Mouse (Mus musculus): ENCODE measurements around the gene Agpat2. TPM values are rescaled to one million over a fixed set of nuclear protein-coding genes. Genes with fewer than 3 reads are reported as not detected.

The Agpat2 gene
- polyA plus RNA-seq, 1 experiment from 2014 or later: 28.7 TPM

DNA sequence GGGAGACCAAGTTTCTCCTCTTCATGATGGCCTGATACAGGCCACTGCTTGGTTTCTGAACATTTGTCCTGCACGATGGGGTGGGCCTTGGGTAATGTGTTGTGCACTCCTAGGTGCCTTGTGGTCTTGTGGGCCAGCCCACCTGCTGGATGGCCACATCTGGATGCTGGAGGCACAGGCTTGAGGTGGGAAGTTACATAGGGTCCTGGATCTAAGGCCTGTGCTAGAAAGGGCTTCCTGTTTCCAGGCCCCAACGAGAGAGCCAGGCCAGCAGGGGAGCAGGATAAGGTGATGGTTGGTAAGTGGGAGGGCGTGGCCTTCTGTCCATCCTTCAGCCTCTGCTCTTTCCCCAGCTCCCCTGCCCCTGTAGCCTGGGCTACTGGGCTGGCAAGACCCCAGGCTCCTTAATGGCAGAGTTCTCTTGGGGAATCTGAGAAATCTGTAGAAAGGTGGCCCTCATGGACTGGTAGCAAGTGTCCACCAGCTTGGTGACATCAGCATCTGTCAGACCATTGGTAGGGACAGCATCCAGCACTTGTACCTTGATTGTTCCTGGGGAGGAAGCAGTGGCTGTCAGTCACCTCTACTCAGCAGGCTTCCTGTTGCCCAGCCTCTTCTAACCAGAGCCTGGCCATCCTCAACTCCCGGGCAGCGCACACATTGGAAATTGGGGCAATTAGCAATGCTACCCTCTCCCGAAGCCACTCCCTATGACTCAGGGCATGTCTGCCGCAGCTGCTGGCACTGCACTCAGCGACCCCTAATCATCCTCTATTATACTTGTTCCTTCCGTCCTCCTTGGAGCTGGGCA lies 10.8 kb downstream of the Agpat2 start:
- peaks cover 62% of the 10 kb centered on the region for H3K36me3 ChIP-seq
- H3K9ac ChIP-seq: no peak overlapping the region
- H3K27me3 ChIP-seq (replicated peaks): no peaks in the 10 kb centered on the region
- no peak overlapping the region for H3K4me2 ChIP-seq
- no peak for ATAC-seq
- peaks cover 19% of the 10 kb centered on the region for H3K4me1 ChIP-seq
- 57% methylated on average over 9 of the region's 9 CpGs for WGBS (ENCODE audit: insufficient replicate concordance)
- no peak overlapping the region for H3K4me3 ChIP-seq
- no peaks in the 10 kb centered on the region for H3K9me3 ChIP-seq (replicated peaks)
- no peak overlapping the region for H3K27ac ChIP-seq

DNA sequence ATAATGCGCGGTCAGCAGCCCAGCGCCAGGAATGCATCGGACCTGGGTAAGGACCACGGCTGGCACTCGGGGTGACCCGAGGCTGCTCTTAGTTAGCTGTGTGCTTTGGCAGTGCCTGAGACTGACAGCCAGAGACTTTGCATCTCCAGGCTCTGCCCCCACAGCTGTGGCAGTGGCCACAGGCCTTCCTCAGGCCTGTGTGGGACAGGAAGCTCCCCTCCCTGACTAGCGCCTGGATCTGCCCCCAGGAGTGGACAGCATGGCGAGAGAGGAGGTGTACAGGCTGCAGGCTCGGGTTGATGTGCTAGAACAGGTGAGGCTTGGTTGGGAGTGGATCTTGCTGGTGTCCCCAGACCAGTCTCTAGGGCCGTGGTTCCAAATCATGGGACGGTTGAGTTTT lies 12.8 kb downstream of the Agpat2 start:
- Histone ChIP-seq H3K9me3 (replicated peaks) (no peaks in the 10 kb centered on the region), H3K4me3 (no peak overlapping the region), H3K27me3 (replicated peaks) (no peaks in the 10 kb centered on the region), H3K4me1 (peaks cover 38% of the 10 kb centered on the region), H3K4me2 (no peak overlapping the region), H3K36me3 (peaks cover 62% of the 10 kb centered on the region), H3K27ac (no peak overlapping the region), H3K9ac (no peak overlapping the region)
- WGBS (ENCODE audit: insufficient replicate concordance): 76% methylated on average over 12 of the region's 12 CpGs
- no peak for ATAC-seq

DNA sequence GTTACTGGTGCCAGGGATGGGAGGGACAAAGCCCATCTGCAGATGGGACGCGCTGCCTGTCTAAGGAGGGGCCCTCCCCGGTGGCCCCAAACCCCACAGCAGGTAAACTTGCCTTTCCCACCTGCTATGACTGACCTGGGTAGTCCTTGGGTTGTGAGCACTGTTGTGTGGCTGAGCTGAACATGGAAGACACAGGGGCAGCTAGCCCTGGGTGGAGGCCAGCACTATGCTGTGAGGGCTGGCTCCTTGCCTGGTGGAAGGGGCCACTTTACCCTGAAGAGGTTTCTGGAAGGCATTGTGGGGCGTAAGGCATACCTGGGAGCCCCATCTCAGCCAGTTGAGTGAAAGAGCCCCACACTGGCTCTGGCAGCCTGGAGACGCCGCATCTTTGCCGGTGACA lies 13.3 kb downstream of the Agpat2 start:
- Histone ChIP-seq H3K36me3 (peaks cover 62% of the 10 kb centered on the region), H3K4me3 (no peak overlapping the region), H3K4me2 (no peak overlapping the region), H3K9me3 (replicated peaks) (no peaks in the 10 kb centered on the region), H3K27ac (no peak overlapping the region), H3K9ac (peak overlapping the region; percentile 12; the same call in 1 of the 2 replicates), H3K27me3 (replicated peaks) (no peaks in the 10 kb centered on the region), H3K4me1 (peaks cover 39% of the 10 kb centered on the region)
- 85% methylated on average over 7 of the region's 7 CpGs for WGBS (ENCODE audit: insufficient replicate concordance)
- no peak for ATAC-seq

DNA sequence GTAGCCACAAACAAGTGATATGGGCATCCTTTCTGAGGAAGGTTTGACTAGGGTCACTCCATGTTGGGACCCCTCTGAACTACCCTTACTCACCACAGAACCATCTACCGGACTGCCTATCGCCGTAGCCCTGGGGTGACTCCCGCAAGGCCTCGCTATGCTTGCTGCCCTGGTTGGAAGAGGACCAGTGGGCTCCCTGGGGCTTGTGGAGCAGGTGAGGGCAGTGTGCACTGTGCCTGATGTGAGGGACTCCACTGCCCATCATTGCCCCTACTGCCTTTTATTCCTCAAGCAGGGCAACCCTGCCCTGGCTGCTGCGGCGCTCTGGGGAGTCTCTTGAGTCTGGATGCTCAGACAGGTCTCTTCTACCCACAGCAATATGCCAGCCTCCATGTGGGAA lies 13.9 kb downstream of the Agpat2 start:
- Histone ChIP-seq H3K27me3 (replicated peaks) (no peaks in the 10 kb centered on the region; the same call in 1 of the 2 replicates), H3K36me3 (peaks cover 61% of the 10 kb centered on the region), H3K27ac (no peak overlapping the region), H3K9me3 (replicated peaks) (no peaks in the 10 kb centered on the region), H3K4me2 (no peak overlapping the region), H3K4me1 (peaks cover 40% of the 10 kb centered on the region), H3K9ac (0 out of 2 replicates have a peak overlapping the region, but pooled peaks have one; percentile 15), H3K4me3 (no peak overlapping the region)
- no peak for ATAC-seq
- WGBS (ENCODE audit: insufficient replicate concordance): 95% methylated on average over 7 of the region's 7 CpGs

DNA sequence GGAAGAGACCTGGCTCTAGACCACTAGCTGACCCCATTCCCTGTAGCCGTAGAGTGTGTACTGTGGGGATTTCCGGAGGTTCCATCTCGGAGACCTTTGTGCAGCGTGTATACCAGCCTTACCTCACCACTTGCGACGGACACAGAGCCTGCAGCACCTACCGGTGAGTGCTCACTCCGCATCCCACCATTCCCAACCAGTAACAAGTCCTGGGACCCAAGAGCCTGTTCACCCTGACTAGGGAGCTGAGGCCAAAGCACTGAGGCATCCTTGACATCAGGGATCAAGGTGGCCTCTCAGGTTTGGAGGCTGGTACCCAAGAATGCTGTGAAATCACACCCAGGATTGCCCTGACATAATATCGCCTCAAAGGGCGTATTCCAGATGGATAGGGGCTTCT lies 14.9 kb downstream of the Agpat2 start:
- H3K4me3 ChIP-seq: no peak overlapping the region
- peaks cover 38% of the 10 kb centered on the region for H3K4me1 ChIP-seq
- H3K9ac ChIP-seq: no peak overlapping the region
- WGBS (ENCODE audit: insufficient replicate concordance): 80% methylated on average over 10 of the region's 10 CpGs
- no peak overlapping the region for H3K4me2 ChIP-seq
- H3K27me3 ChIP-seq (replicated peaks): peaks cover under 1% of the 10 kb centered on the region
- no peak overlapping the region for H3K27ac ChIP-seq
- H3K9me3 ChIP-seq (replicated peaks): no peaks in the 10 kb centered on the region
- ATAC-seq: no peak
- H3K36me3 ChIP-seq: peaks cover 52% of the 10 kb centered on the region

DNA sequence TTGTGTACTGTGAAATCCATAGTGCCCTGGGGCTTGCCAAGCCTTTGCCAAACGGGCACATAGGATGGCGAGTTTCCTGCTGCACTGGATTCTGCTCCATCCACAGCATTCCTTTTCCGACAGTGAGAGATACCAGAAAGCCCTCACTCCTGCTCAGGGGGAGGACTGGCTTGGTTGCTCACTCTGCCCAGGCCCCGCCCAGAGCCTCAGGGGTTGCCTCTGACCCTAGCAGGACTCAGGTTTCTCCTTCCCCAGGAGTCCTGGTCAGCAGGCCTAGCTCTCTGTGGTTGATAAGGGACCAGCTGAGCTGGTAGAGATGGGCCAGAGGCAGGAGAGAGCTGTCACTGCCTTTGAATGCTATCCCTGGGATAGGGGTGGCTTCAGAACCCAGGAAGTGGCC lies 15.6 kb downstream of the Agpat2 start:
- peak overlapping the region; percentile 81 for H3K4me2 ChIP-seq
- no peak overlapping the region for H3K9ac ChIP-seq
- H3K4me3 ChIP-seq: no peak overlapping the region
- H3K9me3 ChIP-seq (replicated peaks): no peaks in the 10 kb centered on the region
- peaks cover 7% of the 10 kb centered on the region for H3K27me3 ChIP-seq (replicated peaks)
- peaks cover 45% of the 10 kb centered on the region for H3K4me1 ChIP-seq
- H3K36me3 ChIP-seq: peaks cover 49% of the 10 kb centered on the region
- H3K27ac ChIP-seq: peak overlapping the region; percentile 38; the same call in 1 of the 2 replicates
- ATAC-seq: no peak
- 59% methylated on average over 4 of the region's 4 CpGs for WGBS (ENCODE audit: insufficient replicate concordance)

DNA sequence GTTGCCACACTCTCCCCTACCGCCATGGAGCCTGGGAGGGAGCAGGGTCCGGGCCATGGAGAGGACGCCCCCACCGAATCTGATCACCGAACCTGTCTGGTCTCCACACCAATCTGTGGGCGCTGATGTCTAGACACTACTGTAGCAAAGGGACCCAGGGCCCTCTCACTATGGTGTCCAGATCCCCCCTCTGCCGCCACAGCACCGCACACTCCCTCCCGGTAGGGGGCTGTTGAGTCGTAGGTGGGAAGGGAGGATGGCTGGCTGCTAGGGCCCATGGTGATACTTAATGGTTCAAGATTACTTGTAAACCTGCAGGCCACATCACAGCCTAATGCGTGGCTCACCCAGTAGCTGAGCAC lies 17.2 kb downstream of the Agpat2 start:
- peak overlapping the region; percentile 65 for H3K9ac ChIP-seq
- peak overlapping the region; percentile 81 for H3K4me2 ChIP-seq
- ATAC-seq: peak; percentile 45
- peak overlapping the region; percentile 65 for H3K4me3 ChIP-seq
- WGBS (ENCODE audit: insufficient replicate concordance): 2% methylated on average over 11 of the region's 11 CpGs
- H3K36me3 ChIP-seq: peaks cover 34% of the 10 kb centered on the region
- H3K27me3 ChIP-seq (replicated peaks): peaks cover 13% of the 10 kb centered on the region
- H3K27ac ChIP-seq: peak overlapping the region; percentile 74
- H3K9me3 ChIP-seq (replicated peaks): no peaks in the 10 kb centered on the region
- H3K4me1 ChIP-seq: peaks cover 59% of the 10 kb centered on the region

DNA sequence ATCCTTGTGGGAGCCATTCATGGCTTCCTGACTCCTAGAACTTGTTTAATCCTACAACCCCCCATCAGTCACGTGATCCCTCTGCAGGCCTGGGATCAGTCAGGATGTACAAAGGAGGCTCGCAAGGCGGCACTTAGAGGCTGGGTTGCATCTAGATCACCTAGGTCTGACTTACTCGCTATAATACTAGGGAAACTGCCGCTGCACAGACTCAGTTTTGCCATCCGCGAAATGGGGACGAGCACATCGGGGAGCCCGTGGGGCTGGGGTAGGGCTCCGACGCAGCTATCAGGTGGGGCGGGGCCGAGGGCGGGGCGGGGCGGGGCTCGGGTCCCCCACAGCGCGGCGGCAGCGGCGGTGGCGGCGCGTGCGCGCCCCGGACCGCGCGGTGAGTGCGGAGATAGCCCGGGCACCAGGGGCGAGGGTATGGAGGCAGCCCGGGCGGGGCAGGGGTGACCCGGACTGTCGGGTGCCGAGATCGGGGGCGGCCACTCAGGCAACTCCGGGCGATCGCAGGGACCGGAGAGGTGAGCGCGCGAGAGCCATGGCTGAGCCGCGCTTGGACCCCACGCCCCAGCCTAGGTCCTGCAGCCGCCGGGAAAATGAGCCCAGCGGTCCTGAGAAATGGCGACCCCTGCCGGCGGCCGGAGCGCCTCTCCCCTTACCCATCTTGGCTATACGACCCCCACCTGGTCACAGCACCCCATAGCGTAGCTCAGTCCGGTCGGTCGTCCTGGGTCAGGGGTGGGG lies 17.7 kb downstream of the Agpat2 start, which contains the start of gene Gm20532:
Gene Gm20532 (plus strand): TSS at position 346 of the 750 bp plus-strand sequence.
- Histone ChIP-seq H3K27me3 (replicated peaks) (peaks cover 13% of the 10 kb centered on the region), H3K27ac (peak within 1 kb of the TSS; percentile 74), H3K4me2 (peak within 1 kb of the TSS; percentile 81), H3K4me1 (peaks cover 61% of the 10 kb centered on the region), H3K9ac (peak within 1 kb of the TSS; percentile 65), H3K36me3 (peaks cover 28% of the 10 kb centered on the region), H3K9me3 (replicated peaks) (no peaks in the 10 kb centered on the region), H3K4me3 (peak within 1 kb of the TSS; percentile 65)
- ATAC-seq: peak; percentile 63
- under 1% methylated on average over 64 of the region's 65 CpGs for WGBS (ENCODE audit: insufficient replicate concordance)

DNA sequence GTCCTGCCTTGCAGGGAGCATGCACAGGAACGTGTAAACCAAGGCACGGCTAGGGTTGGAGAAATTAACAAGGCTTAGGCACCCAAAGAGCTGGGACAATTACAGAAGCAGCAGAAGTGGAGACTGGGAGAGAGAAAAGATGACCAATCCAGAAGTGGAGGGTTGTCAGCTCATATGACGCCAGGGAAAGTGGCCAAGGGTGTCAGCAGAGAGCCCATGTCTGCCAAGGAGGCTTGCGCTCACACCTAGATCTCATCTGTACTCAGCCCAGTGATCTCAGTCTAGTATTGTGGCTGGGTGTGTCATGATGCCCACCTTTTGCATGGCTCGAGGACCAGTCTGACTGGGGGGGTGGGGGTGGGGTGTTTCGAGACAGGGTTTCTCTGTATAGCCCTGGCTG lies 18.5 kb downstream of the Agpat2 start:
- H3K9me3 ChIP-seq (replicated peaks): no peaks in the 10 kb centered on the region
- H3K4me2 ChIP-seq: peak overlapping the region; percentile 81
- ATAC-seq: no peak
- peaks cover 13% of the 10 kb centered on the region for H3K27me3 ChIP-seq (replicated peaks)
- H3K9ac ChIP-seq: peak overlapping the region; percentile 45; the same call in 1 of the 2 replicates
- H3K4me1 ChIP-seq: peaks cover 61% of the 10 kb centered on the region
- 33% methylated on average over 6 of the region's 6 CpGs for WGBS (ENCODE audit: insufficient replicate concordance)
- peak overlapping the region; percentile 65 for H3K4me3 ChIP-seq
- peak overlapping the region; percentile 74 for H3K27ac ChIP-seq
- peaks cover 21% of the 10 kb centered on the region for H3K36me3 ChIP-seq

DNA sequence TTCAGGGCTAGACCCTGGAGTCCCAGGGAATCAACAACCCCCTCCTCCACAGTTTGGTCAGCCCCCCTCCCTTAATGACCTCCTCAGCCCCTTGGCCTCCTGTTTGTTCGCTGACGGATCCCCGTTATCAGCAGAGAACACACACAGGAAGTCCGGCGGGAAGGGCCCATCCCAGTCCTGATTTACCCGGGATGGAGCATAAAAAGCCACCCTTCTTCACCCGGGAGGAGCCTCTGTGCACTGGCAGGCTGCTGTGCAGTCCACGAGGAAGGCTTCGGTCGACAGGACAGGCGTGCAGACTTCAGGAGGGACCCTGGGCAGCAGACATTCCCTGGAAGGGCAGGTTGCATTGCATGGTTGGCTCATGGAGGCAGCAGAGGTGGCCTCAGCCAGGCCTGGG lies 20.6 kb downstream of the Agpat2 start:
- no peak for ATAC-seq
- peaks cover 13% of the 10 kb centered on the region for H3K27me3 ChIP-seq (replicated peaks)
- H3K4me3 ChIP-seq: peak overlapping the region; percentile 43
- H3K4me1 ChIP-seq: peaks cover 72% of the 10 kb centered on the region
- H3K4me2 ChIP-seq: peak overlapping the region; percentile 35
- H3K9me3 ChIP-seq (replicated peaks): no peaks in the 10 kb centered on the region
- peak overlapping the region; percentile 58 for H3K9ac ChIP-seq
- 6% methylated on average over 11 of the region's 11 CpGs for WGBS (ENCODE audit: insufficient replicate concordance)
- peak overlapping the region; percentile 73 for H3K27ac ChIP-seq
- H3K36me3 ChIP-seq: peaks cover 2% of the 10 kb centered on the region; the same call in 1 of the 2 replicates

DNA sequence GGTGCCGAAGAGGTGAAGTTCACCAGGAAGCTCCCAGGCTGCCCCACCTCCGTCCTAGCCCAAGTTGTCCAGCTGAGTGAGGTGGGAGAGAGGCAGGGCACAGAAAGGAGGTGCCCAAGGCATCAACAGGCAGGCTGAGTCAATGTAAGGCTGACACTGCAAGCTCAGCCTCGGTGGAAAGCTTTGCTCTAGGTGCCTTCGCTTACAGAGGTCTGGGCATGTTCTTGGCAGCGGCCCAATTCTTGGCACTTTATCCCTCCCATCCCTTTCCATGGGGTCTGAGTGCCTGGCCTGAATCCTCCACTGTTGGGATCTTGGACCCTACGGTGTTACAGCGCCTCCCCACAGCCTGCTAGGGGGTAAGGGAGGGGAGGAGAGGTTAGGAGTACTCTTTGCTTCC lies 21.5 kb downstream of the Agpat2 start:
- Histone ChIP-seq H3K36me3 (no peaks in the 10 kb centered on the region), H3K4me1 (peaks cover 72% of the 10 kb centered on the region), H3K4me2 (no peak overlapping the region), H3K27me3 (replicated peaks) (peaks cover 13% of the 10 kb centered on the region), H3K4me3 (no peak overlapping the region), H3K9me3 (replicated peaks) (no peaks in the 10 kb centered on the region), H3K27ac (peak overlapping the region; percentile 73; the same call in 1 of the 2 replicates), H3K9ac (no peak overlapping the region)
- 73% methylated on average over 7 of the region's 7 CpGs for WGBS (ENCODE audit: insufficient replicate concordance)
- ATAC-seq: no peak

DNA sequence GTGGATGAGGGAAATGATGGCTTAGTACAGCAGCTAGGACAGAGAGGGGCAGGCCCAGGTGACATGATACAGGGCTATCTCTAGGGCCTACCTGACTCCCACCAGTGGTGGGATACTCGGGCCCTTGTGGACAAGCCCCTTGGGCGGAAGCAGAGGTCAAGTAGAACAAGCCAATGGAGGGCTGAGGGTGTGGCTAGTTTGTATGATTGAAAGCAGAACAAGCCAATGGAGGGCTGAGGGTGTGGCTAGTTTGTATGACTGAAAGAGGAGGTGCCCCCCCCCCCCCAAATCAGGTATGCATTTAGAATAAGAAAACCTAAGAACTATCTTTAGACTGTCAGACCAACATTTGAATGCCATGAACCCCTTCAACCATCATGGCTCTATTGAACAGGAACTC lies 22.0 kb downstream of the Agpat2 start:
- no peak for ATAC-seq
- Histone ChIP-seq H3K4me3 (no peak overlapping the region), H3K9me3 (replicated peaks) (no peaks in the 10 kb centered on the region), H3K4me1 (peaks cover 72% of the 10 kb centered on the region), H3K36me3 (no peaks in the 10 kb centered on the region), H3K4me2 (no peak overlapping the region), H3K27ac (no peak overlapping the region), H3K27me3 (replicated peaks) (peaks cover 13% of the 10 kb centered on the region), H3K9ac (no peak overlapping the region)
- 45% methylated on average over 2 of the region's 2 CpGs for WGBS (ENCODE audit: insufficient replicate concordance)
